Comparison of ENCODE assay signal across 15 mouse cellular contexts in genomic region chr11:119897041-119897440, GRCm38 (mm10). TPM values are rescaled to one million over a fixed set of nuclear protein-coding genes. Genes with fewer than 3 reads are reported as not detected.
DNase-seq lines count a peak whose midpoint lies in the region; ATAC-seq lines count a peak whose summit lies in the region.
"Had no signal": no experiment of that assay in that cellular context is flagged by ENCODE, and none has a peak within 500 bp of the region (broad histone marks: within the 10 kb centered on the region; RNA-seq: fewer than 3 reads in every experiment).

No protein-coding gene starts in this region.

- no peak overlapping the region for H3K9ac ChIP-seq in neural tube, embryonic 11.5 days (ENCODE audit: low read length)
- no peak overlapping the region for H3K9ac ChIP-seq in forebrain, embryonic 14.5 days (ENCODE audit: low read length)
- H3K9ac ChIP-seq in neural tube, embryonic 15.5 days (replicated peaks), result no peak overlapping the region
- H3K9ac ChIP-seq: heart, embryonic 12.5 days; lung, embryonic 14.5 days had no signal

- DNase-seq in neural tube, embryonic 11.5 days (ENCODE audit: low spot score), result peak; percentile 49
- no peak for DNase-seq in neural tube, embryonic 10.5 days (ENCODE audit: extremely low spot score, low spot score)
- DNase-seq in forebrain, embryonic 14.5 days (ENCODE audit: low spot score), result peak; percentile 62
- DNase-seq in mesoderm, embryonic 11.5 days (ENCODE audit: low read depth, low spot score), result peak; percentile 23
- DNase-seq in urinary bladder, postnatal 25 days (ENCODE audit: low spot score), result no peak
- no peak for DNase-seq in gastrocnemius, postnatal 25 days
- DNase-seq in right cerebral cortex, postnatal 4 days, result no peak
- DNase-seq: cerebellum, adult 9-11 months; gastrocnemius, postnatal 10 days; lung, embryonic 14.5 days; right cerebral cortex, adult 18-20 months had no signal

- ATAC-seq in neural tube, embryonic 11.5 days (ENCODE audit: insufficient read depth, low FRiP score, low TSS enrichment), result no peak
- ATAC-seq in forebrain, embryonic 14.5 days, result no peak
- peak; percentile 75 for ATAC-seq in neural tube, embryonic 15.5 days (ENCODE audit: low FRiP score)
- ATAC-seq: Patski had no signal

- H3K36me3 ChIP-seq in neural tube, embryonic 11.5 days (ENCODE audit: control insufficient read depth, insufficient read depth, low read length), result peaks cover 8% of the 10 kb centered on the region
- H3K36me3 ChIP-seq in forebrain, embryonic 14.5 days (ENCODE audit: control insufficient read depth, insufficient read depth, low read length), result peaks cover 38% of the 10 kb centered on the region
- H3K36me3 ChIP-seq in neural tube, embryonic 15.5 days, result peaks cover 25% of the 10 kb centered on the region

- H3K27ac ChIP-seq in neural tube, embryonic 11.5 days (ENCODE audit: low read depth, low read length), result no peak overlapping the region
- H3K27ac ChIP-seq in forebrain, embryonic 14.5 days (ENCODE audit: low read depth, low read length), result peak overlapping the region; percentile 68; the same call in 1 of the 2 replicates
- peak overlapping the region; percentile 81 for H3K27ac ChIP-seq in neural tube, embryonic 15.5 days (replicated peaks)

- no peaks in the 10 kb centered on the region for H3K4me1 ChIP-seq in neural tube, embryonic 11.5 days (ENCODE audit: control insufficient read depth, insufficient read depth, low read length)
- peaks cover 16% of the 10 kb centered on the region for H3K4me1 ChIP-seq in forebrain, embryonic 14.5 days (ENCODE audit: control insufficient read depth, insufficient read depth, low read length)
- peaks cover 52% of the 10 kb centered on the region for H3K4me1 ChIP-seq in neural tube, embryonic 15.5 days
- H3K4me1 ChIP-seq: heart, embryonic 12.5 days had no signal

- no peaks in the 10 kb centered on the region for H3K27me3 ChIP-seq in neural tube, embryonic 11.5 days (ENCODE audit: control insufficient read depth, insufficient read depth, low read length)
- H3K27me3 ChIP-seq in forebrain, embryonic 14.5 days (replicated peaks; ENCODE audit: control insufficient read depth, insufficient read depth, low read length), result no peaks in the 10 kb centered on the region
- H3K27me3 ChIP-seq in neural tube, embryonic 15.5 days (replicated peaks), result no peaks in the 10 kb centered on the region
- H3K27me3 ChIP-seq: heart, embryonic 12.5 days; Patski had no signal

- H3K9me3 ChIP-seq in neural tube, embryonic 11.5 days (ENCODE audit: control insufficient read depth, low read length), result no peaks in the 10 kb centered on the region
- no peaks in the 10 kb centered on the region for H3K9me3 ChIP-seq in forebrain, embryonic 14.5 days (replicated peaks; ENCODE audit: control insufficient read depth, low read length)
- no peaks in the 10 kb centered on the region for H3K9me3 ChIP-seq in neural tube, embryonic 15.5 days (replicated peaks)
- H3K9me3 ChIP-seq: heart, embryonic 12.5 days had no signal

- H3K4me2 ChIP-seq in neural tube, embryonic 11.5 days (ENCODE audit: low read depth), result no peak overlapping the region
- no peak overlapping the region for H3K4me2 ChIP-seq in forebrain, embryonic 14.5 days (ENCODE audit: low read length)
- no peak overlapping the region for H3K4me2 ChIP-seq in neural tube, embryonic 15.5 days
- H3K4me2 ChIP-seq: heart, embryonic 12.5 days; lung, embryonic 14.5 days had no signal

- WGBS in neural tube, embryonic 11.5 days, result 84% methylated on average over 9 of the region's 9 CpGs
- WGBS in forebrain, embryonic 14.5 days, result 66% methylated on average over 9 of the region's 9 CpGs
- 42% methylated on average over 9 of the region's 9 CpGs for WGBS in neural tube, embryonic 15.5 days

- H3K4me3 ChIP-seq in neural tube, embryonic 11.5 days (ENCODE audit: low read depth, low read length), result no peak overlapping the region
- no peak overlapping the region for H3K4me3 ChIP-seq in forebrain, embryonic 14.5 days (ENCODE audit: low read depth, low read length)
- no peak overlapping the region for H3K4me3 ChIP-seq in neural tube, embryonic 15.5 days (replicated peaks)
- H3K4me3 ChIP-seq: erythroblast, embryonic 14.5 days; heart, embryonic 12.5 days had no signal

RNA-seq across cellular contexts. Expression of gene Chmp6, which starts 16.2 kb away (rescaled TPM):
- 89.6 and 92.1 TPM in 2 replicates for polyA plus RNA-seq in neural tube, embryonic 11.5 days (2014; fragmentation: Nextera tagmentation; extraction: Ambion mirVana)
- polyA plus RNA-seq in forebrain, embryonic 14.5 days (2014; fragmentation: Nextera tagmentation; extraction: Ambion mirVana), result 90.0 and 92.7 TPM in 2 replicates
- polyA plus RNA-seq in neural tube, embryonic 15.5 days (2015; fragmentation: Nextera tagmentation; extraction: Ambion mirVana), result 99.0 and 105 TPM in 2 replicates
- total RNA-seq in gastrocnemius, postnatal 25 days (2021), result 10 to 100 TPM; 25.6 to 28.2 TPM

RNA-seq across cellular contexts. Expression of gene Baiap2, which starts 45.5 kb away (rescaled TPM):
- polyA plus RNA-seq in neural tube, embryonic 11.5 days (2014; fragmentation: Nextera tagmentation; extraction: Ambion mirVana), result 11.9 and 12.6 TPM in 2 replicates
- 18.7 and 25.2 TPM in 2 replicates for polyA plus RNA-seq in forebrain, embryonic 14.5 days (2014; fragmentation: Nextera tagmentation; extraction: Ambion mirVana)
- polyA plus RNA-seq in neural tube, embryonic 15.5 days (2015; fragmentation: Nextera tagmentation; extraction: Ambion mirVana), result 16.6 and 20.5 TPM in 2 replicates
- total RNA-seq in gastrocnemius, postnatal 25 days (2021), result 1 to 10 TPM; 2.2 to 3.4 TPM

Comparison
In these comparisons a context has a peak if more than half of its experiments do, and no peak if none do; other contexts are left out.
1. DNase-seq: peak in neural tube, embryonic 11.5 days (single experiment), forebrain, embryonic 14.5 days (single experiment) and mesoderm, embryonic 11.5 days (single experiment); none in neural tube, embryonic 10.5 days (single experiment), urinary bladder, postnatal 25 days (single experiment), gastrocnemius, postnatal 25 days (single experiment) and right cerebral cortex, postnatal 4 days (single experiment).